Mouse (Mus musculus): Measurements from ENCODE around the gene Hist1h1c. TPM values are rescaled to one million over a fixed set of nuclear protein-coding genes. Genes with fewer than 3 reads are reported as not detected.
A peak's percentile ranks its signal among the peaks of the same experiment; 100 is the strongest.
"Not testable (repeated sequence)": the region's sequence is repeated elsewhere in the genome, so short reads cannot be mapped to it uniquely, and the experiment has no call there.

Gene Hist1h1c
- total RNA-seq (2017), result 345 and 598 TPM in 2 replicates

DNA sequence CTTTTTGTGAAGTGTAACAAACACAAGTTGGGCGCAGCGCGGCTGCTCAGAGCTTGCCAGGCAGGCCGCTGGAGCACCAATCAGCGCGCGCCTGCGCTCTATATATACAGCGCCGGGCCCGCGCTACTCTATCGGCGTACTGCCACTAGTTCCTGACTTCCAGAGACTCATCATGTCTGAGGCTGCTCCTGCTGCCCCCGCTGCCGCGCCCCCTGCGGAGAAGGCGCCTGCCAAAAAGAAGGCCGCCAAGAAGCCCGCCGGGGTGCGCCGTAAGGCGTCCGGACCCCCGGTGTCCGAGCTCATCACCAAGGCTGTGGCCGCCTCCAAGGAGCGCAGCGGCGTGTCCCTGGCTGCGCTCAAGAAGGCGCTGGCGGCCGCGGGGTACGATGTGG is at the start of gene Hist1h1c:
Hist1h1c (plus strand) TSS at position 132 of the 392 bp plus-strand sequence.
- ATAC-seq (replicated peaks in 1 of 2; ENCODE audit: insufficient read depth in 1 of 2, low FRiP score in 2 of 2, low TSS enrichment in 1 of 2, low read depth in 1 of 2, poor library complexity in 2 of 2, severe bottlenecking in 2 of 2), result peak; percentile 64 to 69

DNA sequence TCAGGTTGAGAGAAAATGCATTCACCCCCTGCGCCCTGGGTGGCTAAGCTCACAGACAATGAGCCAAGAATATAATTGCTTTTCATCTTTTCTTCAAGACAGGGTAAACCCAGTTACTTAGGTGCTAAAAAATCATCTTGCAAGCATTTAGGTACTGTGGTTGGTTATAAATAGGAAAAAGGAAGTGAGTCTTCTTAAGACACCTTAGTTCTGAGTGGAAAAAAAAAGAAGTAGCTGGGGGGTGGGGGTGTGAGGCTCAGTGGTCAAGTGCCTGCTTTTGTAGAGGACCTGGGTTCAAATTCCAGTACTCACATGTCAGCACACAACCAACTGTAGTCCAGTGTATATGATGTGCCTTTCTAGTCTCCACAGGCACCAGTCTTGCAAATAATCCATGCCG is 49.7 kb upstream of the Hist1h1c start:
- no peak for ATAC-seq (replicated peaks in 1 of 2; ENCODE audit: insufficient read depth in 1 of 2, low FRiP score in 2 of 2, low TSS enrichment in 1 of 2, low read depth in 1 of 2, poor library complexity in 2 of 2, severe bottlenecking in 2 of 2)

DNA sequence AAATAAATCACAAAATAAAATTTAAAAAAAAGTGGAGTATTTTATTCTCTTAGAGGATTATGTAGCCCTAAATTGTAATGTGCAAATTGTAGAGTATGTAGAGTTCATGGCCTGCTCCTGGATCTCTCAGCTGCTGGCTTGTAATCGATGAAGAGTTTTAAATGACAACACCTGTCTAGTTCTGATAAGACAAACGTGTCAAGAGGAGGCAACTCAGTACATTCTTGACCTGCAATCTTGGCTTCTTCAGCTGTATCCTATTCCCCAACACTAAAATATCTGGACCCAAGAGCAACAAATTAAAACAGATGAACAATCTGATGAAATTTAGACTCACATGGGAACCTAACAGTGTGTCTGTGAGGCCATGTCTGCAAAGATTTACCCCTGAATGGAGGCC is 49.1 kb upstream of the Hist1h1c start:
- ATAC-seq (replicated peaks in 1 of 2; ENCODE audit: insufficient read depth in 1 of 2, low FRiP score in 2 of 2, low TSS enrichment in 1 of 2, low read depth in 1 of 2, poor library complexity in 2 of 2, severe bottlenecking in 2 of 2), result no peak

- no peak for ATAC-seq (replicated peaks in 1 of 2; ENCODE audit: insufficient read depth in 1 of 2, low FRiP score in 2 of 2, low TSS enrichment in 1 of 2, low read depth in 1 of 2, poor library complexity in 2 of 2, severe bottlenecking in 2 of 2)
Observed at GRCm38 (mm10) chr13:23693856-23694440, 44.7 kb upstream of the Hist1h1c start.

GRCm38 (mm10) chr13:23694956-23695355 is 43.7 kb upstream of the Hist1h1c start:
- ATAC-seq (replicated peaks in 1 of 2; ENCODE audit: insufficient read depth in 1 of 2, low FRiP score in 2 of 2, low TSS enrichment in 1 of 2, low read depth in 1 of 2, poor library complexity in 2 of 2, severe bottlenecking in 2 of 2), result no peak

GRCm38 (mm10) chr13:23695514-23695913 is 43.1 kb upstream of the Hist1h1c start, which contains the start of gene Hist1h1t:
Gene Hist1h1t, plus strand, starts transcription at chr13:23695814.
- no peak for ATAC-seq (replicated peaks in 1 of 2; ENCODE audit: insufficient read depth in 1 of 2, low FRiP score in 2 of 2, low TSS enrichment in 1 of 2, low read depth in 1 of 2, poor library complexity in 2 of 2, severe bottlenecking in 2 of 2)

- no peak for ATAC-seq (replicated peaks in 1 of 2; ENCODE audit: insufficient read depth in 1 of 2, low FRiP score in 2 of 2, low TSS enrichment in 1 of 2, low read depth in 1 of 2, poor library complexity in 2 of 2, severe bottlenecking in 2 of 2)
Observed at GRCm38 (mm10) chr13:23696061-23696474, 42.5 kb upstream of the Hist1h1c start.

DNA sequence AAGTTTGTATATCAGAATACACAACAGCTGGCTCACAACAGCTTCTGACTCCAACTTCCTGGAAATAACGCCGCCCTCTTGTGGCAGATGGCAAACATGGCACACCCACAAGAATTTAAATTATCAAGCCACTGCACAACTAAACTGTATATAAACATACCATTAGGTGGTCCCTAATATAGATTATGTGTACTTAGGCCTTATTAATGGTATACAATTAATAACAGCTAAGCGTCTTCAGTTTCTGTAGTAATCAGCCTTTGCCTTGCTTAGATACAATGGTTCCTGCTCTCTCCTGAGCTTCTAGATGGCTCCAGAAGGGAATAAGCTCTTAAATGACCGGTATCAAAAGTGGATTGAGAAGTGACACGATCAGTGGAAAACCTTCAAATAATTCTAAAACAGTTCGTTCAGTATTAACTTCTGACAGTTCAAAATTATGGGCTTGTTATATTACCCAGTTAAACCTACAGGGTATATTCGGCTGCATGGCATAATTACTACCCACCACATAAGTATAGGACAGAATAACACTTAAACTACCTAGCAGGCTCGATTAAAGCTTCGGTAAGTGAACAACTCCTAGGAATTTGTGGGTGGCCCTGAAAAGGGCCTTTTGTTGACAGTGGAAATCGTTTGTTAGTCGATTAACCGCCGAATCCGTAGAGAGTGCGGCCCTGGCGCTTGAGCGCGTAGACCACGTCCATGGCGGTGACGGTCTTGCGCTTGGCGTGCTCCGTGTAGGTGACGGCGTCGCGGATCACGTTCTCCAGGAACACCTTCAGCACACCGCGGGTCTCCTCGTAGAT is 40.9 kb upstream of the Hist1h1c start:
- peak; percentile 34 to 40; a peak in 2 of 4 replicates for ATAC-seq (replicated peaks in 1 of 2; ENCODE audit: insufficient read depth in 1 of 2, low FRiP score in 2 of 2, low TSS enrichment in 1 of 2, low read depth in 1 of 2, poor library complexity in 2 of 2, severe bottlenecking in 2 of 2)

DNA sequence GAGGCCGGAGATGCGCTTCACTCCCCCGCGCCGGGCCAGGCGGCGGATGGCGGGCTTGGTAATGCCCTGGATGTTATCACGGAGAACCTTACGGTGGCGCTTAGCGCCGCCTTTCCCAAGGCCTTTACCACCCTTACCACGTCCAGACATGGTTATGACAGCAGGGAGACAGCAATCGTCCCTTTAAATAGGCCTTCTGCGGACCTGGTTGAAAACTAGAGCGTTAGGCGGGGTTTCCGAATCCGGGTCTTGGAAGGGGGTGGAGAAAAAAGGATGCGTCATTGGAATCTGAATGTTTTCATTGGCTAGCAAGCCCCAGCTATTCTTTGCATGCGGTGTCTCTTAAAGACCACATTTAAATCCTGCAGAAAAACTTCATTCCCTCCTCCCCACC is 40.3 kb upstream of the Hist1h1c start, which contains the start of gene Hist1h4c:
Hist1h4c (minus strand) TSS at position 155 of the 394 bp plus-strand sequence.
- ATAC-seq (replicated peaks in 1 of 2; ENCODE audit: insufficient read depth in 1 of 2, low FRiP score in 2 of 2, low TSS enrichment in 1 of 2, low read depth in 1 of 2, poor library complexity in 2 of 2, severe bottlenecking in 2 of 2), result peak; percentile 91 to 92

DNA sequence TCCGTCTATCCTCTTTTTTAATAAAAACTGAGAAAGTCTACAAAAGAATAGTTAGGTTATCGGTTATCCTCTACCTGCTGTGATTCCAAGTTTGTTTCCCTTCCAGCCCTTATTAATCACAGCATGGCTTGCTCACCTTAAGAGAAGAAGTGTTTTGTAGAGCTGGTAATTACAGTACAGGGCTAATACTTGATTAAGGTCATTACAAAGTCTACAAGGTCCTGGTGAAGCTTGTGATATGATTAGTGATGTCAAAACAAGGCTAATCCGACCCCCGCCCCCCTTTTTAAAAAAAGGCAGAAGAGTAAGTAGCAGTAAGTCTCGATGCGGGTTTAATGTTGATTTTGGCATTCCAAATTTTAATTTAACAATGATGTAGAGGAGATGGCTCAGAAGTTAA is 39.6 kb upstream of the Hist1h1c start:
- ATAC-seq (replicated peaks in 1 of 2; ENCODE audit: insufficient read depth in 1 of 2, low FRiP score in 2 of 2, low TSS enrichment in 1 of 2, low read depth in 1 of 2, poor library complexity in 2 of 2, severe bottlenecking in 2 of 2), result no peak

DNA sequence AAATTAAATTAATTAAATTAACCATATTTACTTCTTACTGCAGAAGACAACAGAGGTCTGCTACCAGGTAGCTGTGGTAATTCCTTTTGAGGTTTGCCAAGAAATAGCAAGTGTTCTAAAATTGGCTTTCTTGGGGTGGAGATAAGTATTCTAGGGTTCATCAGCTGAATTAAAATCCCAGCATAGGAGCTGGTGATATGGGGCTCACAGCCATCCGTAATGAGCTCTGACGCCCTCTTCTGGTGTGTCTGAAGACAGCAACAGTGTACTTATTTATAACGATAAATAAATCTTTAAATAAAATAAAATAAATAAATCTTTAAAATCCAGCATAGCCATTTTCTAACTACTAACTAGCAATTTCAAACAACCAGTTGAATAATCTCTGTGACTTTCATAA is 38.8 kb upstream of the Hist1h1c start:
- no peak for ATAC-seq (replicated peaks in 1 of 2; ENCODE audit: insufficient read depth in 1 of 2, low FRiP score in 2 of 2, low TSS enrichment in 1 of 2, low read depth in 1 of 2, poor library complexity in 2 of 2, severe bottlenecking in 2 of 2)

GRCm38 (mm10) chr13:23700786-23701520 is 37.7 kb upstream of the Hist1h1c start:
- peak; percentile 63 to 68 for ATAC-seq (replicated peaks in 1 of 2; ENCODE audit: insufficient read depth in 1 of 2, low FRiP score in 2 of 2, low TSS enrichment in 1 of 2, low read depth in 1 of 2, poor library complexity in 2 of 2, severe bottlenecking in 2 of 2)

- ATAC-seq (replicated peaks in 1 of 2; ENCODE audit: insufficient read depth in 1 of 2, low FRiP score in 2 of 2, low TSS enrichment in 1 of 2, low read depth in 1 of 2, poor library complexity in 2 of 2, severe bottlenecking in 2 of 2), result no peak
Observed at GRCm38 (mm10) chr13:23702220-23702619, 36.4 kb upstream of the Hist1h1c start.

DNA sequence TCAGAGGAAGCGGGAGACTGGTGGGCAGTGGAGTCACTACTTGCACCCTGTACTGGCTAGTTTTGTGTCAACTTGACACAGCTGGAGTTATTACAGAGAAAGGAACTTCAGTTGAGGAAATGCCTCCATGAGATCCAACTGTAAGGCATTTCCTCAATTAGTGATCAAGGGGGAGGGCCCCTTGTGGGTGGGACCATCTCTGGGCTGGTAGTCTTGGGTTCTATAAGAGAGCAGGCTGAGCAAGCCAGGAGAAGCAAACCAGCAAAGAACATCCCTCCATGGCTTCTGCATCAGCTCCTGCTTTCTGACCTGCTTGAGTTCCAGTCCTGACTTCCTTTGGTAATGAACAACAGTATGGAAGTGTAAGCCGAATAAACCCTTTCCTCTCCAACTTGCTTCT is 35.8 kb upstream of the Hist1h1c start:
- not testable (repeated sequence) for ATAC-seq (replicated peaks in 1 of 2; ENCODE audit: insufficient read depth in 1 of 2, low FRiP score in 2 of 2, low TSS enrichment in 1 of 2, low read depth in 1 of 2, poor library complexity in 2 of 2, severe bottlenecking in 2 of 2)

DNA sequence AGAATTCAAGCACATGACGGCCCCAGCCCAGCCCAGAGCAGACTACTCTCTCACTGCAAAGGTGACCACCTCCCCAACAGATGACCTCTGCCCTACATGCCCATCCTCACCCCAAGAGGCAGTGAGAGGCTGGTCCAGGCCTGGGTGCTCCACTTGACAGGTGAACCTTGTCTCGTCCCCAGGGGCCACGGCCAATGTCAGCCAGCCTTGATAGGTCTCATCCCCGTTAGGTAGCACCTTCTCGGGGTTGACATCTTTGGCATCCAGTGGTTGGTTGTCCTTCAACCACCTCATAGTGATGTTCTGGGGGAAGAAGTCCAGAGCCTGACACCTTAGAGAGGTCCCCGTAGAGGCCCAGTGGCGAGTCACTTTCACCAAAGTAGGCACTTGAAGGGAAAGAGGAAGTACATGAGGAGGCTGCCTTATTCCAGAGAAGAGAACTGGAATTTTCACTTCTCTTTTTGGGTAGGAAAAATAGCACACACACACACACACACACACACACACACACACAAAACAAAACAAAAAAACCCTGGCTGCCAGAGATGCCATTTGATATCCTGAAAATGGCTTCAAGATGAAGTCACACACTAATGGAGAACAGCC is 32.8 kb upstream of the Hist1h1c start:
- ATAC-seq (replicated peaks in 1 of 2; ENCODE audit: insufficient read depth in 1 of 2, low FRiP score in 2 of 2, low TSS enrichment in 1 of 2, low read depth in 1 of 2, poor library complexity in 2 of 2, severe bottlenecking in 2 of 2), result no peak

DNA sequence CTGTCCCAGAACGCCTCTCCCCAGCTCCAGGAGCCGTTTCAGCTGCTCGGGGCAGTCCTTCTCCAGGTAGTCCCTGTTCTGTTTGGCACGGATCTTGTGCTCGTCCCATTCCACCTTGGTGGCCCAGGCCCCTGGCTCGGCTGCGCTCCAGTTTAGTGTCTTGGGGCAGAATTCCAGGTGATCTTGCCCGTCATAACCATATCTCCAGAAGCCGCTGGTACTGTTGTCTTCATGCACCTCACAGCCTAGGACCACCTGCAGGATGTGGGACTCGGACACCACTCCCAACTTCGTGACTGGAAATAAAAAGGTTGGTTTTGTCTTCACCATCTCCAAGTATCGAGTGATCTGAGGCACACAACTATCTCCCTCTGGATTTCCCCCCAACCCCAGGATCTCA is 31.8 kb upstream of the Hist1h1c start:
- ATAC-seq (replicated peaks in 1 of 2; ENCODE audit: insufficient read depth in 1 of 2, low FRiP score in 2 of 2, low TSS enrichment in 1 of 2, low read depth in 1 of 2, poor library complexity in 2 of 2, severe bottlenecking in 2 of 2), result no peak

GRCm38 (mm10) chr13:23708041-23708440 is 30.6 kb upstream of the Hist1h1c start:
- ATAC-seq (replicated peaks in 1 of 2; ENCODE audit: insufficient read depth in 1 of 2, low FRiP score in 2 of 2, low TSS enrichment in 1 of 2, low read depth in 1 of 2, poor library complexity in 2 of 2, severe bottlenecking in 2 of 2), result no peak

- ATAC-seq (replicated peaks in 1 of 2; ENCODE audit: insufficient read depth in 1 of 2, low FRiP score in 2 of 2, low TSS enrichment in 1 of 2, low read depth in 1 of 2, poor library complexity in 2 of 2, severe bottlenecking in 2 of 2), result no peak
Observed at GRCm38 (mm10) chr13:23708654-23709053, 30.0 kb upstream of the Hist1h1c start.
